Mouse (Mus musculus) midbrain, embryonic 11.5 days (tissue): ENCODE results near the gene Gabbr2. TPM values are rescaled to one million over a fixed set of nuclear protein-coding genes. Genes with fewer than 3 reads are reported as not detected.

ENCODE experiments used
- ATAC-seq: fragments of 200-750 bp; cut with Nextera tagmentation; 2 replicates; pipeline ENCODE4 v1.8.0; 2017; ENCODE audit warnings: moderate TSS enrichment, moderate library complexity; ENCODE audit not compliant: low FRiP score
- DNase-seq: peaks from one replicate; pipeline ENCODE4 v3.0.0; 2015; ENCODE audit warnings: low spot score; ENCODE audit errors: missing footprints
- H3K27ac ChIP-seq: fragments of 300-500 bp; sonication (generic); 2 replicates; pipeline ENCODE4 v1.5.1; 2014; ENCODE audit warnings: low read depth, low read length
- H3K27me3 ChIP-seq: fragments of 300-500 bp; sonication (generic); 2 replicates; pipeline ENCODE4 v1.6.1; 2014; ENCODE audit warnings: mild to moderate bottlenecking, low read length, moderate library complexity, mixed read lengths; ENCODE audit not compliant: control insufficient read depth, insufficient read depth
- H3K36me3 ChIP-seq: fragments of 300-500 bp; sonication (generic); 2 replicates; pipeline ENCODE4 v1.6.1; 2014; ENCODE audit warnings: mild to moderate bottlenecking, low read length, moderate library complexity, mixed read lengths; ENCODE audit not compliant: control insufficient read depth, insufficient read depth
- H3K4me1 ChIP-seq: fragments of 300-500 bp; sonication (generic); 2 replicates; pipeline ENCODE4 v1.6.1; 2014; ENCODE audit warnings: low read length; ENCODE audit not compliant: control insufficient read depth, insufficient read depth
- H3K4me2 ChIP-seq: fragments of 300-500 bp; sonication (generic); 2 replicates; pipeline ENCODE4 v1.6.1; 2014; ENCODE audit warnings: mild to moderate bottlenecking, moderate library complexity
- H3K4me3 ChIP-seq: fragments of 300-500 bp; sonication (generic); 2 replicates; pipeline ENCODE4 v1.5.1; 2014; ENCODE audit warnings: low read depth, low read length
- H3K9ac ChIP-seq: fragments of 300-500 bp; sonication (generic); 2 replicates; pipeline ENCODE4 v1.6.1; 2014; ENCODE audit warnings: low read length
- H3K9me3 ChIP-seq: fragments of 300-500 bp; sonication (generic); 2 replicates; pipeline ENCODE4 v1.6.1; 2016; ENCODE audit warnings: low read length; ENCODE audit not compliant: control insufficient read depth
- WGBS: fragments of 180-500 bp; shearing (Covaris S2); extraction: QIAGEN DNeasy Blood & Tissue Kit; methylation state at CpG from one replicate; pipeline ENCODE4 v1.1.7; 2014; 5-methylcytosine and 5-hydroxymethylcytosine counted together
- polyA plus RNA-seq: library from polyadenylated mRNA; unstranded; fragments of >200 nt; fragmentation: Nextera tagmentation; extraction: Ambion mirVana; gene quantifications from 2 replicates; pipeline ENCODE4 v1.2.1, GENCODE M21; 2014

The Gabbr2 gene
- polyA plus RNA-seq, 1 experiment from 2014 or later, result 0.38 TPM

DNA sequence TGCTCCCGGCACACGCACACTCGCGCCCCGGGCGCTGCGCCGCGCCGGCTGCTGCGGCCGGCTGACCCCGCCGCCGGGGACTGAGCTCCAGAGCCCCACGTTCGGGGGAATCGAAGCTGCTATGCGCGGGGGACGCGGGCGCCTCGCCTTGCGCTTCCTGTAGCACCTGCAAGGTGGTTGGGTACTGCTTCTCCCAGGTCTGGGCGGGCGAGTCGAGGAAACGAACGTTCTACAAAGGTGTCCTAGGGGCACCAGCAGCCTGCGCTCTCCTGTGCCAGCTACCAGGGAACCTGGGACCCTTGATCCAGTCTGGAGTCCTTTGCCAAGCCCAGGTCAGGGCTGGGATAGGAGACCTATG is 265 bp upstream of the Gabbr2 start:
- Histone ChIP-seq H3K36me3 (no peaks in the 10 kb centered on the region), H3K4me1 (peaks cover 11% of the 10 kb centered on the region), H3K4me3 (peak overlapping the region; percentile 56), H3K9ac (peak overlapping the region; percentile 57), H3K9me3 (no peaks in the 10 kb centered on the region), H3K27ac (no peak overlapping the region), H3K27me3 (peaks cover 44% of the 10 kb centered on the region), H3K4me2 (peak overlapping the region; percentile 87)
- DNase-seq, result peak; percentile 88
- ATAC-seq, result no peak
- under 1% methylated on average over 28 of the region's 31 CpGs for WGBS

GRCm38 (mm10) chr4:46990281-46991015 is 1.2 kb downstream of the Gabbr2 start:
- DNase-seq, result peak; percentile 96
- peaks cover 11% of the 10 kb centered on the region for H3K4me1 ChIP-seq
- no peaks in the 10 kb centered on the region for H3K36me3 ChIP-seq
- H3K4me3 ChIP-seq, result peak overlapping the region; percentile 56
- 4% methylated on average over 29 of the region's 29 CpGs for WGBS
- H3K27me3 ChIP-seq, result peaks cover 44% of the 10 kb centered on the region
- H3K9me3 ChIP-seq, result no peaks in the 10 kb centered on the region
- peak overlapping the region; percentile 87 for H3K4me2 ChIP-seq
- H3K27ac ChIP-seq, result no peak overlapping the region
- ATAC-seq, result peak; percentile 49
- no peak overlapping the region for H3K9ac ChIP-seq

- DNase-seq (no peak), ATAC-seq (peak; percentile 67; the same call in 1 of the 2 replicates)
- Histone ChIP-seq H3K4me3 (peak overlapping the region; percentile 56; the same call in 1 of the 2 replicates), H3K27me3 (peaks cover 44% of the 10 kb centered on the region), H3K9me3 (no peaks in the 10 kb centered on the region), H3K36me3 (no peaks in the 10 kb centered on the region), H3K9ac (no peak overlapping the region), H3K4me2 (peak overlapping the region; percentile 87), H3K27ac (no peak overlapping the region), H3K4me1 (peaks cover 11% of the 10 kb centered on the region)
- 3% methylated on average over 17 of the region's 17 CpGs for WGBS
Observed at GRCm38 (mm10) chr4:46989842-46990241, 1.8 kb downstream of the Gabbr2 start.

DNA sequence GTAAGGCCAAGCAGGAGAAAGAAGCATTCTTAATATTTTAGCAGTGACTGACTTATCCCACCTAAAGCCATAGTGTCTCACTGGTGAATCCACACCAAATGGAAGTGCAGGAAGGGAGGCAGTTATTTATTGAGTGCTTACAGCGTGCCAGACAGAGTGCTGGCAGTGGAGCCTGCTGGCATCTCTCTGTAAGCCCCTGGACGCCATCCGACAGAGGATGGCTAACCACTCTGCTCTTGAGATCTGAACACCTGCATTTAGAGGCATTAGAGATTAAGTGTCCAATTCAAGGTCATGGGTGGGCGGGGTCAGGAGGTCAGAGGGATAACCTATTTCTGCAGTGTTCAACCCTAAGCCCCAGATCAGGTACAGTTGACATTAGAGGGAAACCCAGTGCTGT is 2.8 kb downstream of the Gabbr2 start:
- no peaks in the 10 kb centered on the region for H3K9me3 ChIP-seq
- WGBS, result 87% methylated on average over 4 of the region's 4 CpGs
- H3K27me3 ChIP-seq, result peaks cover 43% of the 10 kb centered on the region
- no peaks in the 10 kb centered on the region for H3K36me3 ChIP-seq
- no peak overlapping the region for H3K4me3 ChIP-seq
- no peak overlapping the region for H3K4me2 ChIP-seq
- no peak for DNase-seq
- no peak overlapping the region for H3K9ac ChIP-seq
- ATAC-seq, result no peak
- peaks cover 11% of the 10 kb centered on the region for H3K4me1 ChIP-seq
- H3K27ac ChIP-seq, result no peak overlapping the region

DNA sequence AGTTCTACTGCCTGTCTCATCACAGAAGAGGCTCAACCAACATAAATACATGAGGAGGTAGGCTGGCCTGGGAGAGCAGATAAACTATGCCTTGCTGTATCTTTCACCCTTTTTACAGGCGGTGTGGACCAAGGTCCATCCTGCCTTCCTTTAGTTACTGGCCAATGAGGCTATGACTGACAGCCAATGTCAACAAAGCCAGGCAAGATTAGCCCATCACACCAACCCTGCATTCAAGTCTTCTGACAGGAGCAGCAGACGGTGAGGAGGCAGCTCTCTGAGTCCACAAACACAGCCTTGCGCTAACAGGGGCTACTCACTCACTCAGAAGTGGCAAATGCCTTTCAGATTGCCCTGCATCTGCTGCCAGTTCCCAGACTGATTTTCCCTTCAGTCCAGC is 3.4 kb downstream of the Gabbr2 start:
- 65% methylated on average over 3 of the region's 3 CpGs for WGBS
- Histone ChIP-seq H3K27ac (no peak overlapping the region), H3K4me3 (no peak overlapping the region), H3K9ac (no peak overlapping the region), H3K36me3 (no peaks in the 10 kb centered on the region), H3K4me2 (no peak overlapping the region), H3K27me3 (peaks cover 40% of the 10 kb centered on the region), H3K9me3 (no peaks in the 10 kb centered on the region), H3K4me1 (peaks cover 11% of the 10 kb centered on the region)
- no peak for ATAC-seq
- no peak for DNase-seq

- Histone ChIP-seq H3K27ac (no peak overlapping the region), H3K27me3 (peaks cover 36% of the 10 kb centered on the region), H3K4me3 (no peak overlapping the region), H3K9me3 (no peaks in the 10 kb centered on the region), H3K9ac (no peak overlapping the region), H3K4me2 (no peak overlapping the region), H3K4me1 (peaks cover 11% of the 10 kb centered on the region), H3K36me3 (no peaks in the 10 kb centered on the region)
- DNase-seq (no peak), ATAC-seq (no peak)
- 88% methylated on average over 6 of the region's 6 CpGs for WGBS
Observed at GRCm38 (mm10) chr4:46987809-46988208, 3.9 kb downstream of the Gabbr2 start.

GRCm38 (mm10) chr4:46986054-46986453 is 5.6 kb downstream of the Gabbr2 start:
- Histone ChIP-seq H3K4me1 (peaks cover 6% of the 10 kb centered on the region; the same call in 1 of the 2 replicates), H3K27me3 (peaks cover 18% of the 10 kb centered on the region), H3K27ac (no peak overlapping the region), H3K4me2 (no peak overlapping the region), H3K9ac (no peak overlapping the region), H3K9me3 (no peaks in the 10 kb centered on the region), H3K36me3 (no peaks in the 10 kb centered on the region), H3K4me3 (no peak overlapping the region)
- DNase-seq (no peak), ATAC-seq (no peak)

DNA sequence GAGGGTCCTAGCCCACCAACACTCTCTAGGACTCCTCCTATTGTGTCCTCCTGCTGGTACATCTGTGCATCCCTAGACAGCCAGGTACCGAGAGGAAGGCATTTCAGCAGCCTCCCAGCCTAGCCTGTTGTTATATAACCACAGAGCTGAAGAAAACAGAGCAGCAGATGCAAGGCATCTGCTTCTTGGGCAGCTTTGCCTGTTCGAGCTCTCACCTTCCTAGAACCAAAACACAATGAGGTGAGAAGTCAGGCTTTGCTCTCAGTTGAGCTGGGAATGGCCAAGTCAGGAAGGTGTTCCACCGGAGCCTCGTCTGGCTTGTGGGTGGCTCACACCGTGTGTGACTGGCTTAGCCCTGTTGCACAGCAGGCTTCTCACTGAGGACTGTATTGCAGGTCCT is 8.8 kb downstream of the Gabbr2 start:
- no peaks in the 10 kb centered on the region for H3K27me3 ChIP-seq
- no peak overlapping the region for H3K4me2 ChIP-seq
- no peaks in the 10 kb centered on the region for H3K36me3 ChIP-seq
- DNase-seq, result no peak
- no peaks in the 10 kb centered on the region for H3K4me1 ChIP-seq
- H3K4me3 ChIP-seq, result no peak overlapping the region
- 82% methylated on average over 5 of the region's 5 CpGs for WGBS
- no peak overlapping the region for H3K27ac ChIP-seq
- no peak for ATAC-seq
- no peak overlapping the region for H3K9ac ChIP-seq
- H3K9me3 ChIP-seq, result no peaks in the 10 kb centered on the region

- Histone ChIP-seq H3K27me3 (no peaks in the 10 kb centered on the region), H3K4me1 (no peaks in the 10 kb centered on the region), H3K36me3 (no peaks in the 10 kb centered on the region), H3K4me3 (no peak overlapping the region), H3K9ac (no peak overlapping the region), H3K9me3 (no peaks in the 10 kb centered on the region), H3K4me2 (no peak overlapping the region), H3K27ac (no peak overlapping the region)
- ATAC-seq (no peak), DNase-seq (no peak)
- WGBS, result 83% methylated on average over 4 of the region's 4 CpGs
Observed at GRCm38 (mm10) chr4:46982094-46982493, 9.6 kb downstream of the Gabbr2 start.
